Mouse (Mus musculus): ENCODE measurements at regions not wholly inside any gene's neighbourhood (a gene's known extent, or its start where the extent isn't known, plus 50 kb on each side); places are given as distances from the start of the nearest gene placed in this dataset.

DNA sequence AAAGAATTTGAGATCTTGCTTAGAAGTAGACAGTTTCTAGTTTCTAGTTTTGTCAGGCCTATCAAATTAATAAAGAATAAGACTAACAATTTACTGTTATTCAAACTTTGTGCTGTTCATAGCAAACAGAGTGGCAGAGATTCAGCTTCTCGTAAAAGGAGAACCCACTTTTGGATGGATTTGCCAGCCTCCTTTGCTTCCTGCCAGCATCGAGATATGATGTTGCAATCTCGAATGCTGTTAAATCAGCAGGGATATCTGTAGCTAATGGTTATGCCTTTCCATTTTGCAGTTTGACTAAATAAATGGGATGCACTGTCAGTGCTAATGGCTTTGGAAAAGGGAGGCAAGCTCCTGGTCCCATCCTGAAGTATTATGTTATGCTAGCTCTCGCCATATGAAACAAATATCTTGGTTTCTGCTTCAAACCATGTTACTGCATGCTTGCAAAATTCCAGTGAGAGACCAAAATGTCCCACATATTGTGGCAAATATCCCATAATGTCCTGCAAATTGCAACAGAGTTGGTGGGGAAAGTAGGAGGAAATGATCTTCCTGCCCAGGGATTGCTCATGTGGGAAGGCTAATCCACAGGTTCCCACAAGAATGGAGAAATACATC, 199.9 kb upstream of the Zeb2 start:
- no peak for ATAC-seq

DNA sequence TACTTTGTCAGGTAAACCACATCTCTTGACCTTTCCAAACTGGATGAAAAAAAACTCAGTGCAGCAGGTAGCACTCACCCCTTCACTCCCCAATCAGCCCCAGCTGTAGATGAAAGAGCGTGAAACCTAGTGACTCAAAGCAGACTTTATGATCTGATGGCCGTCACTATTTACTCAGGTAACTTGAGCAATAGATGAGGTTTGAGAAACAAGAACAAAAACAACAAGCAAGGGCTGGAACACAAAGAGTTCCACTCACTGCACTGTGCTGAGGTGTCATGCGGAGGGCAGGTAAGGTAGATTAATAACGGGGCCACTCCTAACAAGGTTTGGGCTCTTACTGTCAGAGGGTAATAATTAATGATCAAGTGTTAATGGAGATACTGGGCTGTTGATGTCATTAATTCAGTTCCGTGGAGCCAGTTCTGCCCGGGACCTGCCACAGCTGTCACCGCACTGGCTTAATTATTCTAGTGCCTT, 170.4 kb upstream of the Zeb2 start:
- ATAC-seq: no peak

DNA sequence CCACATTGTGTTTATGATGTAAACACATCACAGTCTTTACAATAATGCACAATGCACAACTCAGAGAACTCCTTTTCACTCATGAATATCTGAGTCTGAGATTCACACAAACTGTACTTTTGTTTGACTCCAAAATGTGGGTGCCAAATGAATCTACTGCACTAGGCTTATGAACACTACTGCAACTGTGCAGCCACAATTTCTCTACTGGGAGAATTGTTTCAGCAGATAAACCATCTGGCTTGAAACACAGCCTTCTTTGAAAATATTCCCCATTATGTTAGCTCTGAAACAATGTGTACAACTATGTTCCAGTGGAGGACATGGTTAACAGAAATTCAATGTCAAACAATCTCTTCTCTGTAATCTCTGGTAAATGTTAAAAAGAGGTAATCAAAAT, 166.6 kb upstream of the Zeb2 start:
- ATAC-seq: no peak

DNA sequence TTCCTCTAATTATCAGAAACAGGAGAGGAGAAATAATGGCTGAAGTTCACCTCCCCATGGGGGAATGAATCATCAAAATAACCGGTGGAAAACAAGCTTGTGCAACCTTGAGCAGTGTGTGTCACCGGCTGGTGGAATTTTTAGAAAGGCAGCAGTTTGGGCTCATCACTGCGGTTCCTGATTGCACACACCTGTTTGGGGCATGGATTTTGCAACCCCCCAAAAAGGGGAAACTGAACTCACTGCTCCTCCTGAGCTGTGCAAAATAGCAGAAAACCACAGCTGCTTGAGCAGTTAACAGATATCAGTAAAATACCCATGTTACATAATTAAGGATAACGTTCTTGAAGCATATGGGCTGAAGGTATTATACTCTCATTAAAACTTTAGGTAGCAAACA, 162.3 kb upstream of the Zeb2 start:
- ATAC-seq: no peak

DNA sequence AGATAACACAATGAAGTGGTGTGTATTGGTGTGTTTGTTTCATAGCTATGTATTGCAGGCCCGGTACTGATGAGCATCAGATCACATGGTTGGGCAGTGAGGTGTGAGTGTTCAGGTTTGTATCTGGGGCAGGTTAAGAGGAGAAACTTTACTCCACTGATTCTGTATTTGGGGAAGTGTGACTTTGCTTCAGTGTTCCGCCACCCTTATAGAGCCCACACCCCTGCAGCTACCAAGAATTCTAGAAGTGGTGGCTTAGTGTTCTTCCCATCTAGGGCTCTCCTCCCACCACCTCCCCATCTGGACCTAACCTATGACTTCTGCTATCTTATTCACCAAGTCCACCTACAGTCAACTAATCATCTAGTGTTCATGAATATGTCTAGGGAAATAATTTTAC, 160.4 kb upstream of the Zeb2 start:
- no peak for ATAC-seq

DNA sequence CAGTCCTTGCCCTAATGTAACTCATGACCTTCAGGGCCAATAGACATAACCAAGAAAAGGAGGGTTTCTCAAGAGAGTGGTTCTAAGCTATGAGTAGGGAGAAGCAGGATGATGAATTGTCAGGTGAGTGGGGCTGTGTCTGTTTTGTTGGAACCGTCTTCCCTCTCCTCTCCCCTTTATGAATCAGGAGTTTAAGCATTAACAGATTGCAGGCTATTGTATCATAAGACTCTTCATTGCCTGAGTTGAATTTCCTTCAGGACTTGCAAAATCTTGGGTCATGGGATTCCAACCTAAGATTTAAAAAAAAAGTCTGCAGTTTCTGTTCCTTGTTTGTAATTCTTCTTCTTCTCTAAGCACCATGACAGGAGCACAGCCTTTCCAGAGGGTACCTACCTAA, 159.5 kb upstream of the Zeb2 start:
- ATAC-seq: no peak

DNA sequence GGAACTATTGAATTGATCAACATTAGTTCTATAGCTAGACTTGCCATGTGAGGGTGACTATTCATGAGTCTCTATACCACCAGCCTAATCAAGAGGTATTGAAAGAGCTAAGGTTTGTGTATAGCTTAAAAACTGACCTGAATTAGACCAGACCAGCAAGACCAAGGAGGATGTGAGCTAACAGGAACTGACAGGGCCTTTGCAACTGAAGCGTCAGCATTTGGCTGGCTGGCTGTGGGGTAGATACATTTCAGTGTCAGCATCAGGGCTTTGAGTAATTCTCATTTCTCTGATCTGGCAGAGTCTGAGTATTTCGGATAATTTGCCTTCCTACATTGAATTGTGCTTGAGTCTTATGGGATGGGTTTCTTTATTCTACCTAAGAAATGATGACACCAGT, 152.8 kb upstream of the Zeb2 start:
- ATAC-seq: no peak

DNA sequence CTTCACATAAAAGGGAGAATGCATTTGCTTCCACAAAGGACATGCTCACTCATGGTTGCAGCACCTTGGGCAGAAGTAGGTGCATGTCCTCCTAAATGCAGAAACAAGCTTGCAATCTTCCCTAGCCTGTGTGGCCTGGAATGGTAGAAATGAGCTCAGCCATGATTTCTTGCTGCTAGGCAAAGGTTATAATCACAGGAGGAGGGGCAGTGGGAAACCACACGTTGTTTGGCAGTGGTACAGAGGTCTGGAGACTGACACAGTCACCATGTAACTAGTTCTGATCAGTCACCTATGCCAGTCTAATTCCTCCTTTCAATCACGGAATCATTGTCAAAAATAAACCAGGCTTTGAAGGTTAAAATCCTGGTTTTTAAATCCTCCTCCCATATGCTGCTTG, 148.6 kb upstream of the Zeb2 start:
- no peak for ATAC-seq

DNA sequence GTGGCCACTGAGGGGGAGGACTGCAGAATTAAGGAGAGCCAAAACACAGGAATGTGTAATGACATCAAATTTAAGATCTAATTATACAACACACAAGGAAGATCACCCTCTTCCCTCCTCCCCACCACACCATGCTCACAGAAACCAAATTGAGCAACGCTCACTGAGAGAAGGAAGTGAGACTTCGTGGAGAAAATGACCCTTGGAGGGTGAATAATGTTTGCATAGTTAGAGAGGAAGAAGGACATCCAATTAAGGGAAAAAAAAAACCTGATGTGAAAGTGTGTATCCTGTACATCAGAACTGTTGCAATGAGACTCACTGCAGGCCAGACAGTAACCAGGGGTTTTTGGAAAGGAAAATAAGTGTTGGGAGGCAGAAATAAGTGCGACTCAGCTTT, 144.8 kb upstream of the Zeb2 start:
- no peak for ATAC-seq

DNA sequence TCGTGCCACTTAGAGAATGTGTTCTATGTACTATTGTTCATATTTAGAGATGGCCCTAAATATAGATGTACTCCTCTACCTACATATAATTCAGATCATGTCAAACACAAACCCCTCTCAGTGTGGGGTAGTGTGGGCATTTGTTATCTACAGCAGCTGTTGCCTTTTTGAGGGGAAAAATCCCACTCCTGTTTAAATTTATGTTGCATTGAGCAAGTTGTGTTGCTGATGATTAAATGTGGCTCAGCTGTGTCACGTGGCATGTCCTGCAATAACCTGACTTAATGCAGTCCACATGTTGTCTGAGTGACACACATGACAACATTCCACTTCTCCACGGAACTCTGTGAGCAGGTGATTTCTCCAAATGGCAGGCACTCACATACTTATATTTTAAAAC, 141.7 kb upstream of the Zeb2 start:
- ATAC-seq: no peak

DNA sequence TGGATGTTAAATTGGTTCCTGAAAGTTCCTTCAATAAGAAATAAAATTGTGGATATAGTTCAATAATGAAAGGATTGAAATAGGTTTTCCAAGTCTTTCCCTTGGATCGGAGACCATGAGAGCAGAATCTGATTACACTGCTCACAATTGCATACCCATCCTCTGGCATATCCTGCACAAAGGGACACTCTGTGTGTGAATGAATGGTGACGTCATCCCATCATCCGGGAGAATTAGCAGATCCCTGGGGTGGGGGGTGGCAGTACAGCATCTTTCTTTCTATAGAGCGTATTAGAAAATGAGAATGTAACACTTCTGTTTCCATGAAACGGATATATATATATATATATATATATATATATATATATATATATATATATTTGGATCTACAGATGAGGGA, 139.2 kb upstream of the Zeb2 start:
- ATAC-seq: no peak

DNA sequence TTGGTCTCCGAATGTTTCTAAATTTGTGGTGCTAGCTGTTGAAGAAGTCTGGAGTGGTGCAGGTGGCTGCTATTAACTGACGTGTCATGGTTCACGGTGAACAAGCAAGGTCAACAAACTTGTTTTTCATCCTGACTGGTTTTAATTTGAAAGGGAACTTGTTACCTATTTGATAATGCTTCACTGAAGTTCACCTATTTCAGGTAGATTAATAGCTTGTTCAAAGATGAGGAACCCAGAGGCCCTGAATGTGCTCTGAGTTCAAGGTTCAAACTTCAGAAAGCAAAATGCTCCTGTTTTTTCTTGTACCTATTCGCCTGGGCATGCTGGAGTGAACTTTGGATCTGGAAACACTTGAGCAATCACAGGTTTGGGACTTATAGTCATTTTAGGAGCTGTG, 136.7 kb upstream of the Zeb2 start:
- ATAC-seq: no peak

DNA sequence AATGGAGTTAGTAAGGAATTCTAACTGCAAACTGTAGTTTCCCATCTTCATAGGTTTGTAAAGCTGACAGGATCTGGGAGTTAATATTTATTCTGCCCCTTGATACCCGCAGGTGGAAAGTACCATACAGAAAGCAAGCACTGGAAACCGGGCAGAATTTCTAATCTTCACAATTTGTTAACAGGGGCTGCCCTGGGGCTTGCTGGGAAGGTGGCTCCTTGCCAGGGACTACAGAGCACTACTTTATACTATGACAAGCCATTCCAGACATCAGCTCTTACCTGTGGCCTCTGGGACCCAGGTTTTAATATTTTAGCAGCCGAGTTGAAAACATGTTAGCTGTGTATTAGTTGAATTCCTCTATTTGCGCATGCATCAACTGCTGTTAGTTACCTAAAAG, 135.1 kb upstream of the Zeb2 start:
- no peak for ATAC-seq

DNA sequence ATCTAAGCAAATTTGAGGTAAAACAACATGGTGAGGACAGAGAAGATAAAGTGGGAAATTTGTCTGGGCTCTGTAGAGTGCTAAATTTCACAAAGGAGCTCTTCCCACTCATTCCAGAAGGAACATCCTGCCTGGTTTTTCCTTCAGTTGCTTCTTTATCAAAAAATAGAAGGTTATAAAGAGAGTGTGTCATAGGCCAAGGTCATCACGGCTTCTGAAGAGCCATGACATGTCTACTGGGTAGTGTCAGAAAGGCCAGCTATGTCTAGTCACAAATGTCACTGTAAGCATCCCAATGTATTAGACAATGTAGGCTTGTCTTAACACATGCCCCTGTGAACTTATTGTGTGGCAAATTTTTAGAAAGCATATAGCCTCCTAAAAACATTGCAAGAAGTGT, 132.5 kb upstream of the Zeb2 start:
- no peak for ATAC-seq

DNA sequence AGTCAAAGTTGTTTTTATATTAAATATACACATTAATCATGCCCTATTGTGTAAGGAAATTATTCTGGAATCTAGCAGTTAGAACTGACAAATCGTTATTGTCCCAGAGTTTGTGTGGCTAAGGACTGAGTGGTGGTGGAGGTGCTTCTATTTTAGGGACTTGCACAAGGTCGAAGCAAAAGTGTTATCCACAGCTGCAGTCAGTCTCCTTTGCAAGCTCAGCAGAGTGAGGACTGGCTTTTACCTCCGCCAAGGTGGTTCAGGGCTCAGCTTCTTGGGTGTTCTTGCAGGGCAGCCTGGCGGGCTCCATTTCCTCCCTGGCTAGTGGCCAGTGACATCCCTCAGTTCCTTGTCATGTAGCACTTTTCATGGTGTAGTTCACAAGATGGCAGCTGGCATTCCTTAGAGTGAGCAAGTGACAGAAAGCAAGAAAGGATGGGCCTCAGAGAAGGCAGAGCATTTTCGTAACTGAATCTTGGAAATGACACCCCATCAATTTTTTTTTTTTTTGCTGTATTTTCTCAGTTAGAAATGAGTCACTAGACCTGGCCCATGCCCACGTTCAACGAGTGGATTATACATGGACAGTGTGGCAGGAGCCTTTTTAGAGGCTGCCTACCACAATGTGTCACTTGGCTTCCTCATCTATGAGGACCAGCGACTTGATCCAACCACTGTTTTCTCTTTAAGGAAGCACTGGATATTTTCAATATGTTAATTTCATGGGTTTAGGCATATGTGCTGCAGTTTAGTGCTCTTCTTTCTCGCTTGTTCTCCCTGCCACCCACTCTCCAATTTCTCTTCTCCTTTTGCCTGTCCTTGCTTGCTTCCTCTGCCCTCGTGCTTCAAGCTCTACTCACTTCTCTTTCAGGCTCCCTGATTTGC, 129.1 kb upstream of the Zeb2 start:
- no peak for ATAC-seq

DNA sequence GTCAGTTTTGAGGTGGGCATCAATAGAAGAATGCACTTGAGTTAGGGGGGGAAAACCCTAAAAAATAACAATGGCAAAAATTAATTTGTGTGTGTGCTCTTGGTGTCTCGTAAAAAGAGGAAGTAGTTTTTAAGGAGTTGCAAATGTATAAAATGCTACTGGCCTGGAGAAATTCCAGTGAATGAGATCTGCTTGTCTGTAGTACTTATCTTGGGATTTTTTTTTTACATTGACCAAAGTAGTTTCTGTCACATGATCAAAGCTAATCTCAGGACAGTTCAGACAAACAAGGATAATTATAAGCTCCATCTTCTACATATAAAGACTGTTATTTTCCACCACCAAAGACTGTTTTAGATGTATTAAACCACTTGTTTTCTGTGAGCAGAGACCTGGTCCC, 128.3 kb upstream of the Zeb2 start:
- no peak for ATAC-seq

DNA sequence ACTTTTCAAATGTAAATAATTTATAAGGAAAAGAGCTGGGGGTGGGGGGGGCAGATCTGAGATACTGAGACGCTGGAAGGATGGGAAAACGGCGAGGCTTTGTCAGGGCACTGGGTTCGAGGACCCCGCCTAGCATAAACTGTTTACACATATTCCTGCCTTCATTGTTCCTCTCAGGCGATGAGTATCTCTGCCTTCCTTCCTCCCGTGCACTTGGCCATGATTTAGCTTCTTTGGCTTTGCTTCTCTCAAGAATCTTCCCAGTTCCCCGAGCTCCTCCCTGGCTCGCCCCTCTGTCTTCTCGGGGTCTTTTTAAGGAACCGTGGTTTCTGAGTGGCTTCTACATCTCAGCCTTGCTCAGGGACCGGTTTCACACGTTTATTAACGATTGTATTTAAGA, 127.3 kb upstream of the Zeb2 start:
- ATAC-seq: no peak

DNA sequence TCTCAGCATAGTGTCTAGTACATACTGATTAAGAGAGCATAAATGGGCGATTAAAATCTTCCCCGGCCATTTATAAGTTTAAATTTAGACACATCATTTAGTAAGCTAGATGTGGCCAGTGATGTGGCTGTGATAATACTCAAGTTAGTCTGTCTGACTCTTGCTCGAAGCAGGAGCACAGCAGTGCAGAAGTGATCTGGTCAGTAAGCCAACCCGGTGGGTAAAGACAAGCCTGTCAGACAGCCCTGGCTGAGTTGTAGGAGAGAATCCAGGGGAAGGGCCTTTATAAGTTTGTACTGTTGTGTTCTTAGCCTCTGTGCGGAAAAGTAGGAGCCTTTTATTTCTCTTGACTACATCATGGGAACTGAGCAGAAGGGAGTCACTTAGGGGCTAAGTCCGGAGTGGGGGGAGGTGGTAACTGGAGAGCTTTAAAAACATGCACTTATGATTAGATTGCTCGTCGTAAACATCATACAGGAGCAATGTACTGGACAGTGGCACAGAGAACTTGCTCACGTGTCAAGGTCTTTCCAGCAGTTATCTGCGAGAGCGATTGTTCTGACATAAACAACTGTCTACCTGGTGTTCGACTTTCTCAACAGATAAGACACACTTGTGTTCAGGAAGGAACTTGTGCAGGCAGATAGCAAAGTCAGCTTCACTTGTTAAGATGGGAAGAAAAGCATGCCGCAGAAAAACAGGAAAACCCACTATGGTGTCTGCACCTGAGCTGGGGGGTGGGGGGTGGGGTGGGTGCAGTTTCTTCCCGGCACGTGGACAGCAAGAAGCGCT, 122.5 kb upstream of the Zeb2 start:
- ATAC-seq: no peak

DNA sequence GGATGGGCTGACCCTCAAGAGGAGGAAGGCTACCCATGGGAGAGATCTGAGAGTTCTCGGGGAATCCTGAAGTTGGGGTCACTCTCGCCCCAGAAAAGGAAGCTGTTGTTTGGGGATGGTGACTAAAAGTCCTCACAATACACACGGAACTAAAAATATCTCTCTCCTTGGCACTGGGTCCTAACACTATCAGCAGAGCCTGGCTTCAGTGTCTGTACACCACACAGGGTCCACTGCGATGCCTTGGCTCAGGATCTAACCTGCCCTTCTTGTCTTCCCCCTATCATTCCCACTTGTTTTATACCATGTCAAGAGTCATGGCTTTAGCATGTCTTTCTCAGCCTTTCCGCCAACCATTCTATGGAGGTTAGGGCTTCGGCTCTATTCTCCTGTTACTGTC, 121.8 kb upstream of the Zeb2 start:
- ATAC-seq: no peak

DNA sequence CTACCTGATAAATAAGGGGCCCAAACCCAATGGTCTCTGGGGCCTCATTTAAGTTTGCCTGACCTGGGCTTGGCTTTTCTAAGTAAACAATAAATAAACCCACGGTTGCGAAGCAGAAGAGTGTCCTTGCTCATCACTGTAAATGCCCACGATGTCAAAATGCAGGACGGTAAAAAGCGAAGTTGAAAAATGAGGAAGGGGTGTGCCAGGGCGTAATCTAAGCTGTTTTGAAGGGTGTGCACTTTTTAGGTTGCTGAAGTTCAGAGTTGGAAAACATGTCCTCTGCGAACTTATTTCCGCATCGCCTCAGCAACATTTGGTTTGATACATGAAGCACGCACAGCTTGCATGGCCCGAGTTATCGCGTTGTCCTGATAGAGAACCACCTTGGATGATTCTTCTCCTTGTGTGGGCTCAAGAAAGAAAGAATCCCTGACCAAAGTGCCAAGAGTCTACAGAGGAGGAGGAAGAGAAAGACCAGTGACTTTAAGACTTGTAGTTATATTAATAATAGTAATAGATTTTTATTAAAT, 119.0 kb upstream of the Zeb2 start:
- ATAC-seq: no peak

DNA sequence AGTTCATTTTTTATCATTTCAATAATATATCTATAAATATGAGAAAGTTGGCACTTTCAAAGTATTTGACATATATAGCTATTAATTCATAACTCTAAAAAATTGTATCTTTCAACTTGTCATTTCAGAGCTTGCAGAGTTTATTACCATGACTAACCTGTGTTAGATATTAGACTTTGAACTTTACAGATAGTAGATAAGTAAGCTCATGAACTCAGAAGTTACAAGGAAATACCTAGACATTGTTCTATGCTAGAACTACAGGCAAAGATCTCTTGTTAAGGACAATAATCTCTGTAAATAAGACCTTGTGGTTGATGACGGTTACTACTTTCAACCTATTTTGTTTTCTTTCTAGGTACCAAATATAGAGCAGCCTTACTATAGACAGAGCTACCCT, 117.0 kb upstream of the Zeb2 start:
- no peak for ATAC-seq

DNA sequence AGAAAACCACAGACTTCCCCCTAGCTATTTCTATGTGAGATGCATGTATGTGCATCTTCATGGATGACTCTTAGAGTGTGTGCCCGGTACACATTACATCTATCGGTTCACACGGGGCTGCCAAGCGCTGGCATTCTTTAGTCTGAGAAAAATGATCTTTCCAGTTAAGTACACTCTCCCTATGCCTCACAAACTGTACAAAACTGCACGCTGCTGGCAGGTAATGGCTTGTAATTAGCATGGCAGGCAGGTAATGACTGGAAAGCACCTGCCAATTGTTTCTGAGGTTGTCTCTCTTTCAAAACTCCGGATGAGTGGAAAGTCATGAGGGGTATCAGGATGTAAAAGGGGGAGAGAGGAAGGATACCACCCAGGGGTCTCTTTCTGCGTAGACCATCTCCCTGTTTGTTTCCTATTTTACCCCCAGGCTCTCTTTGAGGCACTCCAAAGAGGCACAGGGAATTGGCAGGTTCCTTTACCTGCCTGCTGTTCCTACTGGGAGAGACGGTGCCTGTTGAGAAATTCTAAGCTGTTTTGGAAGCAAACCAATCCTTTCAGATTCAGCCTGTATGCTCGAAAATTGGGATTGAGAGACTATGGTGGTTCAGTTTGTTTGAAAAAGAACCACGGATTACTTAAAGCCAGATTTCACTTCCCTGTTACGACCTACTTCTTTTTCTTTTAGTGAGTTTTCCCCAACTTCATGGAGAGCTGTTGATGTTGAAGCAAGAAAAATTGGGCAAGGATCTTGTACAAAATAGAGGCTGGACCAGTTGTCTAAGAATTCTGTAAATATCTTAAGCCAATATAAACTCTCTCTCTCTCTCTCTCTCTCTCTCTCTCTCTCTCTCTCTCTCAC, 113.4 kb upstream of the Zeb2 start:
- no peak for ATAC-seq

All from CD4-positive, CD25-positive, alpha-beta regulatory T cell, adult 4 months (primary cell).